Mouse (Mus musculus): ENCODE data around the gene Fmnl3. TPM values are rescaled to one million over a fixed set of nuclear protein-coding genes. Genes with fewer than 3 reads are reported as not detected.

The Fmnl3 gene
- total and polyA plus RNA-seq, 3 experiments = 0.04 to 0.06 TPM; not detected in 1

- TF ChIP-seq ELF1 (IDR thresholded peaks at IDR 0.05; ENCODE audit: low read depth, low read length) = no peak
- no peak for TF ChIP-seq RAD21 (IDR thresholded peaks at IDR 0.05; ENCODE audit: low read depth, low read length)
- no peak for TF ChIP-seq ETS1 (IDR thresholded peaks at IDR 0.05; ENCODE audit: low read depth, low read length)
- no peak for TF ChIP-seq ZKSCAN1 (IDR thresholded peaks at IDR 0.05; ENCODE audit: low read depth, low read length)
- TF ChIP-seq SMC3 (IDR thresholded peaks at IDR 0.05; ENCODE audit: low read depth, low read length) = no peak
- TF ChIP-seq EP300 (IDR thresholded peaks at IDR 0.05; ENCODE audit: low read depth in 1 of 2, low read length in 2 of 2) = no peak
- no peak for TF ChIP-seq MAFK (IDR thresholded peaks at IDR 0.05; ENCODE audit: borderline replicate concordance, low read depth, low read length)
- no peak for TF ChIP-seq USF2 (IDR thresholded peaks at IDR 0.05; ENCODE audit: borderline replicate concordance in 1 of 2, insufficient read depth in 1 of 2, low read depth in 1 of 2, low read length in 2 of 2)
- H3K79me2 ChIP-seq (ENCODE audit: control insufficient read depth, insufficient read depth, low read length, poor library complexity) = no peaks in the 10 kb centered on the region
- 0 out of 4 replicates have a peak, but pooled peaks cover 0 to 4% of the 10 kb centered on the region in 2 experiments for H3K4me1 ChIP-seq (ENCODE audit: control insufficient read depth in 1 of 2, insufficient read depth in 2 of 2, low read length in 2 of 2)
- no peak overlapping the region for H3K4me3 ChIP-seq (ENCODE audit: control insufficient read depth in 1 of 2, insufficient read depth in 1 of 2, low read depth in 2 of 2, low read length in 2 of 2)
- H3K36me3 ChIP-seq (ENCODE audit: control insufficient read depth in 1 of 2, insufficient read depth in 2 of 2, low read length in 2 of 2) = no peaks in the 10 kb centered on the region
- DNase-seq (ENCODE audit: low read depth, low spot score) = no peak
- H3K27ac ChIP-seq (ENCODE audit: control insufficient read depth, low read depth, low read length) = no peak overlapping the region
- no peaks in the 10 kb centered on the region for H3K9me3 ChIP-seq (replicated peaks; ENCODE audit: insufficient read depth, low read length)
- no peak overlapping the region for H3K9ac ChIP-seq (ENCODE audit: control insufficient read depth, low read depth, low read length, poor library complexity, severe bottlenecking)
- no peaks in the 10 kb centered on the region; a peak in 1 of 4 replicates for H3K27me3 ChIP-seq (ENCODE audit: control insufficient read depth in 1 of 2, insufficient read depth in 2 of 2, low read length in 2 of 2)
These were observed 94.2 kb downstream of the Fmnl3 start for GRCm38 (mm10) chr15:99276095-99276494.

Other genes starting within 250 kb of the Fmnl3 start
- gene Spats2, start 244.6 kb downstream of the Fmnl3 start, total RNA-seq (2012; rRNA removed) = 8.2 and 12.0 TPM in 2 replicates
- gene Spats2, start 244.6 kb downstream of the Fmnl3 start, polyA plus RNA-seq (2012; ENCODE audit: insufficient read depth in 1 of 2, insufficient read length in 2 of 2, low read depth in 1 of 2, low replicate concordance in 2 of 2, missing spikeins in 1 of 2) = 10 to 100 TPM in 1 of 2 experiments, not detected in 1; 24.5 TPM
- gene Kcnh3, start 145.6 kb downstream of the Fmnl3 start, total RNA-seq (2012; rRNA removed) = 0.15 and 0.16 TPM in 2 replicates
- gene Kcnh3, start 145.6 kb downstream of the Fmnl3 start, polyA plus RNA-seq (2012; ENCODE audit: insufficient read depth in 1 of 2, insufficient read length in 2 of 2, low read depth in 1 of 2, low replicate concordance in 2 of 2, missing spikeins in 1 of 2) = 1 to 10 TPM in 1 of 2 experiments, not detected in 1; 1.3 TPM
- gene Mcrs1, start 118.5 kb downstream of the Fmnl3 start, total RNA-seq (2012; rRNA removed) = 113 and 131 TPM in 2 replicates
- gene Mcrs1, start 118.5 kb downstream of the Fmnl3 start, polyA plus RNA-seq (2012; ENCODE audit: insufficient read depth in 1 of 2, insufficient read length in 2 of 2, low read depth in 1 of 2, low replicate concordance in 2 of 2, missing spikeins in 1 of 2) = 100 to 1,000 TPM in 1 of 2 experiments, not detected in 1; 124 TPM
- 21.6 and 24.7 TPM in 2 replicates for gene Prpf40b, start 75.4 kb downstream of the Fmnl3 start, total RNA-seq (2012; rRNA removed)
- gene Prpf40b, start 75.4 kb downstream of the Fmnl3 start, polyA plus RNA-seq (2012; ENCODE audit: insufficient read depth in 1 of 2, insufficient read length in 2 of 2, low read depth in 1 of 2, low replicate concordance in 2 of 2, missing spikeins in 1 of 2) = 10 to 100 TPM in 1 of 2 experiments, not detected in 1; 46.4 TPM
- not detected in 2 replicates for gene Fam186b, start 74.6 kb downstream of the Fmnl3 start, total RNA-seq (2012; rRNA removed)
- gene Fam186b, start 74.6 kb downstream of the Fmnl3 start, polyA plus RNA-seq (2012; ENCODE audit: insufficient read depth in 1 of 2, insufficient read length in 2 of 2, low read depth in 1 of 2, low replicate concordance in 2 of 2, missing spikeins in 1 of 2) = under 1 TPM in 1 of 2 experiments, not detected in 1; 0.11 TPM
- 216 and 243 TPM in 2 replicates for gene Tmbim6, start 22.4 kb upstream of the Fmnl3 start, total RNA-seq (2012; rRNA removed)
- gene Tmbim6, start 22.4 kb upstream of the Fmnl3 start, polyA plus RNA-seq (2012; ENCODE audit: insufficient read depth in 1 of 2, insufficient read length in 2 of 2, low read depth in 1 of 2, low replicate concordance in 2 of 2, missing spikeins in 1 of 2) = 100 to 1,000 TPM in 1 of 2 experiments, not detected in 1; 339 TPM
- gene Nckap5l, start 87.3 kb upstream of the Fmnl3 start, total RNA-seq (2012; rRNA removed) = 2.5 and 3.3 TPM in 2 replicates
- 10 to 100 TPM in 1 of 2 experiments, not detected in 1; 14.1 TPM for gene Nckap5l, start 87.3 kb upstream of the Fmnl3 start, polyA plus RNA-seq (2012; ENCODE audit: insufficient read depth in 1 of 2, insufficient read length in 2 of 2, low read depth in 1 of 2, low replicate concordance in 2 of 2, missing spikeins in 1 of 2)
- gene Bcdin3d, start 104.2 kb upstream of the Fmnl3 start, total RNA-seq (2012; rRNA removed) = 7.8 and 8.8 TPM in 2 replicates
- gene Bcdin3d, start 104.2 kb upstream of the Fmnl3 start, polyA plus RNA-seq (2012; ENCODE audit: insufficient read depth in 1 of 2, insufficient read length in 2 of 2, low read depth in 1 of 2, low replicate concordance in 2 of 2, missing spikeins in 1 of 2) = 10 to 100 TPM; 13.7 to 31.3 TPM
- 0.08 and 0.10 TPM in 2 replicates for gene Faim2, start 157.7 kb upstream of the Fmnl3 start, total RNA-seq (2012; rRNA removed)
- under 1 TPM in 1 of 2 experiments, not detected in 1; 0.06 TPM for gene Faim2, start 157.7 kb upstream of the Fmnl3 start, polyA plus RNA-seq (2012; ENCODE audit: insufficient read depth in 1 of 2, insufficient read length in 2 of 2, low read depth in 1 of 2, low replicate concordance in 2 of 2, missing spikeins in 1 of 2)
- gene Aqp2, start 208.6 kb upstream of the Fmnl3 start, total RNA-seq (2012; rRNA removed) = not detected in 2 replicates
- gene Aqp2, start 208.6 kb upstream of the Fmnl3 start, polyA plus RNA-seq (2012; ENCODE audit: insufficient read depth in 1 of 2, insufficient read length in 2 of 2, low read depth in 1 of 2, low replicate concordance in 2 of 2, missing spikeins in 1 of 2) = not detected
- not detected in 2 replicates for gene Aqp5, start 220.3 kb upstream of the Fmnl3 start, total RNA-seq (2012; rRNA removed)
- not detected for gene Aqp5, start 220.3 kb upstream of the Fmnl3 start, polyA plus RNA-seq (2012; ENCODE audit: insufficient read depth in 1 of 2, insufficient read length in 2 of 2, low read depth in 1 of 2, low replicate concordance in 2 of 2, missing spikeins in 1 of 2)
- gene Aqp6, start 230.9 kb upstream of the Fmnl3 start, total RNA-seq (2012; rRNA removed) = not detected in 2 replicates
- not detected for gene Aqp6, start 230.9 kb upstream of the Fmnl3 start, polyA plus RNA-seq (2012; ENCODE audit: insufficient read depth in 1 of 2, insufficient read length in 2 of 2, low read depth in 1 of 2, low replicate concordance in 2 of 2, missing spikeins in 1 of 2)